Mouse (Mus musculus) cerebellum, adult 2 months (tissue): ENCODE data around the gene Casp1. TPM values are rescaled to one million over a fixed set of nuclear protein-coding genes. Genes with fewer than 3 reads are reported as not detected.

Experiments used
- DNase-seq, 2 experiments: peaks; one replicate each; pipeline ENCODE4 v3.0.0; 2021
- H3K27ac ChIP-seq: fragments of 200-500 bp; 2 replicates; pipeline ENCODE4 v1.5.1; 2012; ENCODE audit warnings: low read length, control low read depth, inconsistent platforms; ENCODE audit not compliant: insufficient read depth
- H3K27me3 ChIP-seq: fragments of 200-500 bp; 2 replicates; pipeline ENCODE4 v1.6.1; 2012; ENCODE audit warnings: inconsistent platforms, mild to moderate bottlenecking, low read length, moderate library complexity; ENCODE audit not compliant: control insufficient read depth, insufficient read depth
- H3K4me1 ChIP-seq: fragments of 200-500 bp; 2 replicates; pipeline ENCODE4 v1.6.1; 2011; ENCODE audit warnings: low read length; ENCODE audit not compliant: control insufficient read depth, insufficient read depth
- H3K4me3 ChIP-seq: fragments of 200-500 bp; replicated peaks from 2 replicates; pipeline ENCODE3; 2011; ENCODE audit warnings: mild to moderate bottlenecking, low read depth, low read length, control low read depth; ENCODE audit not compliant: insufficient read depth
- CTCF ChIP-seq: fragments of 200-500 bp; IDR thresholded peaks from 2 replicates; pipeline ENCODE4 v1.5.1; 2011; ENCODE audit warnings: low read depth, mild to moderate bottlenecking, control low read depth, low read length, moderate library complexity, borderline replicate concordance; ENCODE audit not compliant: insufficient read depth
- POLR2A ChIP-seq: fragments of 200-500 bp; IDR thresholded peaks from 2 replicates; pipeline ENCODE4 v1.6.1; 2011; ENCODE audit warnings: low read length, control low read depth, borderline replicate concordance; ENCODE audit not compliant: insufficient read depth
- WGBS: fragments of 180-500 bp; shearing (Covaris S2); methylation state at CpG from one replicate; pipeline ENCODE4 v1.1.7; 2018; 5-methylcytosine and 5-hydroxymethylcytosine counted together
- polyA plus RNA-seq: library from polyadenylated mRNA; depleted of rRNA; stranded (reverse); fragments of >200 nt; gene quantifications from 2 replicates; pipeline ENCODE4 v1.2.3, GENCODE M21; 2012; rRNA removed

The Casp1 gene
- 1.3 and 1.9 TPM in 2 replicates for polyA plus RNA-seq

DNA sequence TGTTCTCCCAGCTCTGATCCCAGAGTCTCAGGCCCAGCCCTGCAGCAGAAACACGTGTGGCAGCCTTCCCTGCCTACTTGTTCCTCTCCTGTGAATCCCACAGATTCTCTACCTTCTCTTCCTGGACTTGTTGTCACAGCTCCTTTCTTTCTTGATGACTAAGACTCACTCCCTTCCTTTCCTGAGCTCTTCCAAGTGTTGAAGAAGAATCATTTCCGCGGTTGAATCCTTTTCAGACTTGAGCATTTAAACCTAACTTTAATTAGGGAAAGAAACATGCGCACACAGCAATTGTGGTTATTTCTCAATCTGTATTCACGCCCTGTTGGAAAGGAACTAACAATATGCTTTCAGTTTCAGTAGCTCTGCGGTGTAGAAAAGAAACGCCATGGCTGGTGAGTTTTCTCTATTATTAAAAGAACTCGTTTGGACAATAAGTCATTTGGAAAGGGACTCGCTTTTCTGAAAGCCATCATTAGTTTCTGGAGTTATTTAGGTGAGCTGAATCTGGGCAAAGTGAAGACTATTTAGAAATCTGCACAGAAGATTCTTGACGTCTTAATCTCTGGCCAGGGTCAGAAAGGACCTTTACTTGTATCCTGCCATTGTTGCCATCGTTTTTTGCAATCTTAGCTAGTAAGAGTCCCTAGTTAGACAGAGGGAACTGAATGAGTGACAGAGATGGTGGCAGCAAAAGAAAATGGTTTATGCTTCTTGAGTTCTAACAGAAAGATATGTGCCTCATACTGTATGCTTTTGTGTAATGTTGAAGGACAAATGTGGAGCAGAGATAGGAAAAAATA lies at the start of gene Casp1:
TSS of gene Casp1 (plus strand) at position 189 of the 803 bp plus-strand sequence.
- 63% methylated on average over 11 of the region's 11 CpGs for WGBS
- no peak within 1 kb of the TSS for H3K4me3 ChIP-seq
- DNase-seq: no peak

DNA sequence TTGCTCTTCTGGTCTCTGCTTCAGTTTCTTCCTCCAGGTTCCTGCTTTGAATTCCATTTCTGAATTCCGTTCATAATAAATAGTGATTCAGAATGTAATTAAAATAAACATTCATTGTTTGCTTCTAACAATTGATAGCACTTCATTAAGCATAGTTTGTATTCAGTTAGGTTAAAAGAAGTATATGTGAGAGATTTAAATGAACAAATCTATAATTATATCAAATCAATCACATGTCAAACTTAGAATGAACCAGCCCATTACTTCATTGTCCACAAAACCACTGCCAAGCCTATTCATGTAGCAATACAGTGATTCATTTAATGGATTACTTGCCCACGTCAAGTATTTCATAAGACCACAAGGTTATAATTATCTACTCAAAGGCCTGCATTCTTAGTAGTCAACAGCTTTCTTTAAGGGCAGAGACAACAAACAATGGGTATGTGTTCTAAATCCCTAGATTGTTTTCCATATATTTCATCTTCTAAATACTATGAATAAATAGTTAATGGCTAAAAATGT lies 34.3 kb upstream of the Casp1 start:
- Histone ChIP-seq H3K27me3 (no peaks in the 10 kb centered on the region), H3K4me3 (no peak overlapping the region), H3K27ac (no peak overlapping the region), H3K4me1 (no peaks in the 10 kb centered on the region)
- WGBS: 68% methylated on average over 2 of the region's 2 CpGs
- no peak for TF ChIP-seq CTCF
- no peak for TF ChIP-seq POLR2A
- no peak for DNase-seq

More for the DNA sequence above, at the start of gene Casp1:
- no peaks in the 10 kb centered on the region for H3K27me3 ChIP-seq
- no peaks in the 10 kb centered on the region for H3K4me1 ChIP-seq
- TF ChIP-seq POLR2A: no peak
- no peak for TF ChIP-seq CTCF
- no peak within 1 kb of the TSS for H3K27ac ChIP-seq

DNA sequence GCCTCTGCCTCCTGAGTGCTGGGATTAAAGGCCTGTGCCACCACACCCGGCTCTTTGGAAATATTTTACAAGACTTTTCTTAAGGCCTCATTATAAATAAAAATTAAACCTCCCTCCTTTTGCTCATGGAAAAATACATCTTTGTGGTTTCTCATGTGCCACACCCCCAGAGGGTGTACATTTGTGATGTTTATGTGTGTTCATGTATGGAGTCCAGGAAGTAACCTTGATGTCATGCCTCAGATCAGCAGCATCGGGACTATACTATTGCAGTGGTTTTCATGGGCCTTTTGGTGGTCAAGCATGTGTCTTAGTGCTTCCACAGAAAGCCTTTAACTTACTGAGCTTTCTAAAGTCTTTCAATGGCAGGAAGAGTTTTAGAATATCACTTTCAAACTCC lies 28.0 kb upstream of the Casp1 start:
- no peaks in the 10 kb centered on the region for H3K27me3 ChIP-seq
- H3K4me3 ChIP-seq: no peak overlapping the region
- H3K4me1 ChIP-seq: no peaks in the 10 kb centered on the region
- H3K27ac ChIP-seq: no peak overlapping the region
- 95% methylated on average over 2 of the region's 2 CpGs for WGBS
- TF ChIP-seq POLR2A (no peak), CTCF (no peak)
- no peak for DNase-seq

DNA sequence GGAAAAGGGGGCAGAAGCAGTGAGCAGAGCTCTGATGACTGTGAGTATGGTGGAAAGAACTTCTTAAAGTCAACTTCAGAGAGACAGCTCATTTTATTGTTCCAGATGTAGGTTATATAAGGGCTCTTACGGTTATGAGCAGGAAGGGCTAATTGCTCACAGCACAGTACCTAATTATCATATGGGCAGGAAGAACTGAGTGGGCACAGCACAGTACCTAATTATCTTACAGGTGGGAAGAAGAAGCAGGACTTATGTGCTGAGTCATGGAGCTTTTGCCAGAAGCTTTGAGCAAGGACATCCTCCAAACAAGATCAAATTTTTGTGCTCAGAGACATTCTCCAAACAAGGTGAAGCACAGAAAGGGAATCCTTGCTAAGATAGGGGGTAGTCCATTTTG lies 27.4 kb upstream of the Casp1 start:
- no peak overlapping the region for H3K27ac ChIP-seq
- no peak for DNase-seq
- no peaks in the 10 kb centered on the region for H3K4me1 ChIP-seq
- 88% methylated on average over 1 of the region's 1 CpGs for WGBS
- no peaks in the 10 kb centered on the region for H3K27me3 ChIP-seq
- TF ChIP-seq CTCF (no peak), POLR2A (no peak)
- H3K4me3 ChIP-seq: no peak overlapping the region

DNA sequence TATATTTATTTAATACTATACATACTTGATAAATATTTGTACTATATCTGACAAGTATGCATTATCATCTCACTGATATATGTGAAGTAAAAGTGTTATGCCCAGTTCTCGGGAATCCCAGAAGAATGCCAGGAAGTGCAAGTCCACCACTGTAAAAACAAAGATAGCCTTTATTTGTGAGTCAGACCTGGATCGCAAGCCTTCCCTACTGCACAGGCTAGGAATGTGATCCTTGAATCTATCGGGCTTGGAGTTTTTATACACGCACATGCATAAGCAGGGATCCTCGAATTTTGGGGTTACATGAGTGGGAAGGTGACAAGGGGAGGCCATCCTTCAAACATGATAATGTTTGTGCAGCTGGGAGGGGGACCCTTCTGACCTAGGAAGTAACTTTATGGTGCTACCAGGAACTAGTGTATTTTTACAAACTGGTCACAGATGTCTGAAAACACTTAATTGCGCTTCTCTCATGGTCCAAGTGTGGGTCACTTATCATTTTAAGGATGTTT lies 26.9 kb upstream of the Casp1 start:
- no peak overlapping the region for H3K4me3 ChIP-seq
- H3K4me1 ChIP-seq: no peaks in the 10 kb centered on the region
- H3K27ac ChIP-seq: no peak overlapping the region
- TF ChIP-seq CTCF (no peak), POLR2A (no peak)
- WGBS: 92% methylated on average over 6 of the region's 6 CpGs
- H3K27me3 ChIP-seq: no peaks in the 10 kb centered on the region
- DNase-seq: no peak

DNA sequence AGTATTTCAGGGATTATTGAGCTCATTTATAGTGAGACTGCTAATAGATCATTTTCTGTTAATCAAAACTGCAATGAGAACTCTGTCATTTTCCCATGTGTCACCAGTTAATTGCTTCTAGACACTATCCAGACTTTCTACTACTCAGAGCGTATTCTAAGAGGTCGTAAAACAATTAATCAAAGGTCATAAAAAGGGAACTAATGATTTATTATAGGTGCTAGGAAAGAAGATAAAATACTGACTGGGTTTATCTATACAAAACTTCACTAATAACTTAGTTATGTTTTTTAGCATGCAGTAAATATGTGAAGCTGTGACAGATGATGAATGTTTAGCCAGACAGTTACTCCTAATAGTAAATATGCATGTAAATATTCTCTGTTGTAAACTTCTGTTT lies 12.2 kb upstream of the Casp1 start:
- 92% methylated on average over 2 of the region's 2 CpGs for WGBS
- H3K4me1 ChIP-seq: no peaks in the 10 kb centered on the region
- DNase-seq: no peak
- TF ChIP-seq POLR2A: no peak
- TF ChIP-seq CTCF: no peak
- no peak overlapping the region for H3K27ac ChIP-seq
- H3K4me3 ChIP-seq: no peak overlapping the region
- no peaks in the 10 kb centered on the region for H3K27me3 ChIP-seq

DNA sequence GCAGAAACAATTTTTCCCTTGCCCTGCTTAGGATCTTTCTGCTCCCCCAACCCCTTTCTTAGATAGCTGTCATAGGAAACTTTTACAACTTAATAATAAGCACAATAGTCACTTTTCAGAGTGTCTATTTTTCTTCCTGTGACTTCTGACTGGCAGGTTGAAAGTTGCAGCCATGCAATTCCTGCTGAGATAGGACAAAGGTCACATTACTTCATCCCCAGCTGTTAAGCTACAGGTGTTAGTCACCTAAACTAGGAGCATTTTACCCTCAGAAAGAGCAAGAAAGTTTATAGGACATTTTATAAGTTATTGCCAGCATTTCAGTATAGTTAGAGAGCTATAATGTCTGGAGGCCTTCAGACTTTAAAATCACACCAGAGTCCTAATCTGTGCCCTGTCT lies 11.7 kb upstream of the Casp1 start:
- TF ChIP-seq POLR2A (no peak), CTCF (no peak)
- H3K27me3 ChIP-seq: no peaks in the 10 kb centered on the region
- H3K4me3 ChIP-seq: no peak overlapping the region
- no peak overlapping the region for H3K27ac ChIP-seq
- no peaks in the 10 kb centered on the region for H3K4me1 ChIP-seq
- no peak for DNase-seq
